Mouse (Mus musculus) large intestine, adult 2 months (tissue): ENCODE data around the gene Ckmt2. TPM values are rescaled to one million over a fixed set of nuclear protein-coding genes. Genes with fewer than 3 reads are reported as not detected.
A peak's percentile ranks its signal among the peaks of the same experiment; 100 is the strongest.

ENCODE experiments used
- DNase-seq: peaks from one replicate; pipeline ENCODE4 v3.0.0-alpha.2; 2012; ENCODE audit warnings: low read depth, low spot score
- WGBS: fragments of 180-500 bp; shearing (Covaris S2); methylation state at CpG from one replicate; pipeline ENCODE4 v1.1.7; 2018; 5-methylcytosine and 5-hydroxymethylcytosine counted together
- polyA plus RNA-seq: library from polyadenylated mRNA; depleted of rRNA; stranded (reverse); fragments of >200 nt; gene quantifications from 2 replicates; pipeline ENCODE4 v1.2.3, GENCODE M21; 2012; rRNA removed

The Ckmt2 gene
- polyA plus RNA-seq, 1 experiment, result 0.25 TPM

- WGBS, result 84% methylated on average over 7 of the region's 7 CpGs
- no peak for DNase-seq
Observed at GRCm38 (mm10) chr13:91874565-91874964, 2.1 kb downstream of the Ckmt2 start.

GRCm38 (mm10) chr13:91873734-91874329 is 2.9 kb downstream of the Ckmt2 start:
- DNase-seq, result no peak
- 70% methylated on average over 7 of the region's 7 CpGs for WGBS

- 95% methylated on average over 1 of the region's 1 CpGs for WGBS
- no peak for DNase-seq
Observed at GRCm38 (mm10) chr13:91868577-91868976, 8.1 kb downstream of the Ckmt2 start.

- no peak for DNase-seq
- 84% methylated on average over 7 of the region's 7 CpGs for WGBS
Observed at GRCm38 (mm10) chr13:91858835-91859234, 17.9 kb downstream of the Ckmt2 start.

GRCm38 (mm10) chr13:91857427-91857826 is 19.3 kb downstream of the Ckmt2 start:
- WGBS, result 79% methylated on average over 8 of the region's 8 CpGs
- no peak for DNase-seq

GRCm38 (mm10) chr13:91854412-91854811 is 22.3 kb downstream of the Ckmt2 start:
- peak; percentile 68 for DNase-seq
- WGBS, result 25% methylated on average over 3 of the region's 3 CpGs

GRCm38 (mm10) chr13:91827876-91828275 is 48.8 kb downstream of the Ckmt2 start:
- DNase-seq, result no peak

- no peak for DNase-seq
- WGBS, result 86% methylated on average over 2 of the region's 2 CpGs
Observed at GRCm38 (mm10) chr13:91826066-91826465, 50.6 kb downstream of the Ckmt2 start.

- WGBS, result 45% methylated on average over 4 of the region's 4 CpGs
- DNase-seq, result no peak
Observed at GRCm38 (mm10) chr13:91824845-91825550, 51.7 kb downstream of the Ckmt2 start.

GRCm38 (mm10) chr13:91823735-91824134 is 53.0 kb downstream of the Ckmt2 start:
- no peak for DNase-seq
- WGBS, result 67% methylated on average over 6 of the region's 6 CpGs

GRCm38 (mm10) chr13:91814670-91815069 is 62.0 kb downstream of the Ckmt2 start:
- DNase-seq, result no peak
- WGBS, result 90% methylated on average over 5 of the region's 5 CpGs

GRCm38 (mm10) chr13:91809476-91809875 is 67.2 kb downstream of the Ckmt2 start:
- DNase-seq, result no peak
- WGBS, result 15% methylated on average over 2 of the region's 2 CpGs

GRCm38 (mm10) chr13:91807874-91808575 is 68.7 kb downstream of the Ckmt2 start:
- no peak for DNase-seq
- 9% methylated on average over 20 of the region's 20 CpGs for WGBS

- peak; percentile 73 for DNase-seq
- WGBS, result under 1% methylated on average over 50 of the region's 50 CpGs
Observed at GRCm38 (mm10) chr13:91807155-91807839, 69.4 kb downstream of the Ckmt2 start, which contains the start of gene Zcchc9. TSS of gene Zcchc9 (minus strand) at chr13:91807705.

Other genes starting within 250 kb of the Ckmt2 start
- gene Acot12, start 135.4 kb downstream of the Ckmt2 start, polyA plus RNA-seq, result 3.0 and 23.0 TPM in 2 replicates
- gene Zcchc9, start 69.2 kb downstream of the Ckmt2 start, polyA plus RNA-seq, result 13.5 and 16.7 TPM in 2 replicates